Mouse (Mus musculus) limb, embryonic 10.5 days (tissue): Measurements from ENCODE around the gene Plrg1. TPM values are rescaled to one million over a fixed set of nuclear protein-coding genes. Genes with fewer than 3 reads are reported as not detected.

Source experiments
- DNase-seq: peaks from one replicate; pipeline ENCODE4 v3.0.0-alpha.2; 2017; ENCODE audit warnings: low spot score
- H3K27ac ChIP-seq: fragments of 300-500 bp; sonication (generic); 2 replicates; pipeline ENCODE4 v1.5.1; 2016; ENCODE audit warnings: mild to moderate bottlenecking
- H3K27me3 ChIP-seq: fragments of 300-500 bp; sonication (generic); 2 replicates; pipeline ENCODE4 v1.6.1; 2016; ENCODE audit warnings: low read depth, mild to moderate bottlenecking; ENCODE audit not compliant: poor library complexity, severe bottlenecking
- H3K36me3 ChIP-seq: fragments of 300-500 bp; sonication (generic); 2 replicates; pipeline ENCODE4 v1.6.1; 2016; ENCODE audit warnings: mild to moderate bottlenecking, moderate library complexity
- H3K4me1 ChIP-seq: fragments of 300-500 bp; sonication (generic); 2 replicates; pipeline ENCODE4 v1.6.1; 2016
- H3K4me3 ChIP-seq: fragments of 300-500 bp; sonication (generic); 2 replicates; pipeline ENCODE4 v1.5.1; 2016; ENCODE audit warnings: mild to moderate bottlenecking, moderate library complexity
- H3K9me3 ChIP-seq: fragments of 300-500 bp; sonication (generic); replicated peaks from 2 replicates; pipeline ENCODE4 v1.6.1; 2016; ENCODE audit warnings: mild to moderate bottlenecking
- WGBS: fragments of 180-500 bp; shearing (Covaris S2); methylation state at CpG from one replicate; pipeline ENCODE4 v1.1.7; 2016; 5-methylcytosine and 5-hydroxymethylcytosine counted together
- polyA plus RNA-seq: library from polyadenylated mRNA; unstranded; fragments of >200 nt; fragmentation: Nextera tagmentation; extraction: Ambion mirVana; gene quantifications from 2 replicates; pipeline ENCODE4 v1.2.1, GENCODE M21; 2016

The Plrg1 gene
- polyA plus RNA-seq, 1 experiment from 2014 or later, result 140 TPM

DNA sequence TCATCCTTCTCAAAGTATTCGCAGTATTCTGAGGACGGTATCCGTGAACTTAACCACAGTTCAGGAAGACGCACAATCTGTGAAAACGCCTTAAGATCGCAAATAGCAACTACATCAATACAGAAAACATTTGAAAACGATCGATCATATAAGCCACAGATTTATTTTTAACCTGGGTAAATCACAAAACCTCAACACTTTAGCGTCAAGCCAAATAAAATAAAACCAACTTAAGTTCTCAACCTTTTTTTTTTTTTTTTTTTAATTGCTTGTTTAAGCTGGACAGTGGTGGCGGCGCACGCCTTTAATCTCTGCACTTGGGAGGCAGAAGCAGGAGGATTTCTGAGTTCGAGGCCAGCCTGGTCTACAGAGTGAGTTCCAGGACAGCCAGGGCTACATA is 563 bp upstream of the Plrg1 start:
- Histone ChIP-seq H3K4me3 (peak overlapping the region; percentile 83), H3K36me3 (peaks cover 31% of the 10 kb centered on the region), H3K27ac (peak overlapping the region; percentile 84), H3K27me3 (no peaks in the 10 kb centered on the region), H3K4me1 (peaks cover 7% of the 10 kb centered on the region), H3K9me3 (no peaks in the 10 kb centered on the region)
- WGBS, result 35% methylated on average over 13 of the region's 13 CpGs
- no peak for DNase-seq

DNA sequence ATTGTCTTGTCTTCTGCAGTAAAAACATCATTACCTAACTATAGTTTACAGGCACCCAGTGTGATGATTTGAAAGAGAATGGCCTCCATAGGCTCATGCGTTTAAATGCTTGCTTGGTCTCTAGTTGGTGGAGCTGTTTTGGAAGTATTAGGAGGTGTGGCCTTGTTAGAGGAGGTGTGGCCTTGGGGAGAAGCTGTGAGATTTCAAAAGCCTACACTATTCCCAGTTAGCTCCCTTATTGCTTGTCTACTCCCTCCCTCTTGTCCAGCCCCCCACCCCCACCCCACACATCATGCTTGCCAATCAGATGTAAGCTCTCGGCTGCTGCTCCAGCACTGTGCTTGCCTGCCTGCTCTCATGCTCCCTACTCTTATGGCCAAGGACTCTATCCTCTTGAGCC is 1.7 kb downstream of the Plrg1 start:
- Histone ChIP-seq H3K4me3 (no peak overlapping the region), H3K4me1 (peaks cover 7% of the 10 kb centered on the region), H3K27ac (no peak overlapping the region), H3K36me3 (peaks cover 54% of the 10 kb centered on the region), H3K27me3 (no peaks in the 10 kb centered on the region), H3K9me3 (no peaks in the 10 kb centered on the region)
- WGBS, result 93% methylated on average over 2 of the region's 2 CpGs
- no peak for DNase-seq

DNA sequence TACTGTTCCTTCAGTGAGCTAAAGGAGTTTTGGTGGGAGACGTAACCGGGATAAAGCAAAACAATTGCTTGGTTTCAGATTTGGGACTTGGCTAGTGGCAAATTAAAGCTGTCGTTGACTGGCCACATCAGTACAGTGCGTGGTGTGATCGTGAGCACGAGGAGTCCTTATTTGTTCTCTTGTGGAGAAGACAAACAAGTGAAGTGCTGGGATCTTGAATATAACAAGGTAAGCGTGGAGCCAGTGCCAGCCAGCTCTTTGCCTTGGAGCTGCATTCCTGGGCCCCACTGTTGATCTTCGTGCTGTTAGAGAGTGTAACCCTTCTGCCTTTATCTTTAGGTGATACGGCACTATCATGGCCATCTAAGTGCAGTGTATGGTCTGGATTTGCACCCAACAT is 12.6 kb downstream of the Plrg1 start:
- Histone ChIP-seq H3K4me1 (no peaks in the 10 kb centered on the region), H3K9me3 (no peaks in the 10 kb centered on the region), H3K36me3 (peaks cover 99% of the 10 kb centered on the region), H3K27ac (no peak overlapping the region), H3K27me3 (no peaks in the 10 kb centered on the region), H3K4me3 (no peak overlapping the region)
- DNase-seq, result no peak
- 88% methylated on average over 9 of the region's 9 CpGs for WGBS

DNA sequence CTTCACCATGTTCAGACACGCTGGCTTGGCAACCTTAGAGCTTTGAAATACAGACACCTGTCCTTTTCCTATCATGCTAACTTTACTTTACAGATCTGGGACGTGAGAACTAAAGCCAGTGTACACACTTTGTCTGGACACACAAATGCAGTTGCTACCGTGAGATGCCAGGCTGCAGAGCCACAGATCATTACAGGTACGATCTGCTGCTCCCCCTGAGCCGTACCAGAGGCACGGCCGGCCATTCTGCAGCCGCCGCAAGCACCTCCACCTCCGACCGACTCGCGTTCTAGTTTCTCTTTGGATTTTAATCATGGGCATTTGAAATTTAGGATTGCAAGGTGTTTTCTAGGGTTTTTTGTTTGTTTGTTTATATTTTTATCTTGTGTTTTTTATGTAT is 13.5 kb downstream of the Plrg1 start:
- Histone ChIP-seq H3K27ac (no peak overlapping the region), H3K4me3 (no peak overlapping the region), H3K9me3 (no peaks in the 10 kb centered on the region), H3K36me3 (peaks cover 97% of the 10 kb centered on the region), H3K27me3 (no peaks in the 10 kb centered on the region), H3K4me1 (no peaks in the 10 kb centered on the region)
- no peak for DNase-seq
- 96% methylated on average over 13 of the region's 13 CpGs for WGBS

DNA sequence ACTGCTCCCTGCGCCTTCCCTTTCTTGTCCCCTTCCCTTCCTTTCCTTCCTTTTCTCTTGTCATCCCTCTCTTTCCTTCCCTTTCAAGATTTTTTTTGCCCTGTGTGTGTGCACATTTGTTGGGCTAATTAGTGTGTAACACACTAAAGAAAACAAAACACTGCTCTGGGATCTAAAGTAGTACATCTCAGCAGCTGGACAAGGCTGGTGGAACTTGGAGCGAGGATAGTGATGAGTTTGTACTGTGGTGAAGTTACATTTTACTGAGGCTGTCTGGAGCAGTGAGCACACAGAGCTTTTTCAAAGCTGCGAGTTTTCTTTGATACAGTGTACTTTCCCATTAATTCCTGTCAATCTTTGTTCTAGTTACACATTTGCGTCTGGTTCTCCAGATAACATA is 14.9 kb downstream of the Plrg1 start:
- no peak overlapping the region for H3K4me3 ChIP-seq
- no peak for DNase-seq
- no peaks in the 10 kb centered on the region for H3K4me1 ChIP-seq
- no peak overlapping the region for H3K27ac ChIP-seq
- 92% methylated on average over 4 of the region's 4 CpGs for WGBS
- peaks cover 84% of the 10 kb centered on the region for H3K36me3 ChIP-seq
- H3K27me3 ChIP-seq, result no peaks in the 10 kb centered on the region
- H3K9me3 ChIP-seq, result no peaks in the 10 kb centered on the region

DNA sequence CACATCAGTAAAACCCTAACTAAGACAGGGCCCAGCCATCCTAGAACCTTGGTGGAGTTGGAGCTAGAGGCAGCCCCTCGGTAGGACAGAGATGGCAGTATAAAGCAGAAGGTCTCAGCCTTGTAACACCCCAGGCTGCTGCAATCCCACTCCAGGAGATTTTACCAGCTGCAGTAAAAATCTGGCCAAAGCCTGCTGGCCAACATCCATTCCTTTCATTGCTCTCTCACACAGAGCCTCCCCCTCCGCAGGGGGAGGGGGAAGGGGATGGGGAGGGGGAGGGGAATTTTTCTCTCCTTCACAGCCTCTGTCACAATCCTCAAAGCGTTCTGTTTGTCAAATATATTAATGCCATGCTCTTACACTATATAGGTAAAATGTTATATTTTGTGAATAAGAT is 21.2 kb downstream of the Plrg1 start:
- 29% methylated on average over 3 of the region's 3 CpGs for WGBS
- H3K4me3 ChIP-seq, result no peak overlapping the region
- H3K27me3 ChIP-seq, result no peaks in the 10 kb centered on the region
- peaks cover 3% of the 10 kb centered on the region for H3K4me1 ChIP-seq
- H3K27ac ChIP-seq, result no peak overlapping the region
- no peaks in the 10 kb centered on the region for H3K9me3 ChIP-seq
- no peak for DNase-seq
- H3K36me3 ChIP-seq, result peaks cover 21% of the 10 kb centered on the region

DNA sequence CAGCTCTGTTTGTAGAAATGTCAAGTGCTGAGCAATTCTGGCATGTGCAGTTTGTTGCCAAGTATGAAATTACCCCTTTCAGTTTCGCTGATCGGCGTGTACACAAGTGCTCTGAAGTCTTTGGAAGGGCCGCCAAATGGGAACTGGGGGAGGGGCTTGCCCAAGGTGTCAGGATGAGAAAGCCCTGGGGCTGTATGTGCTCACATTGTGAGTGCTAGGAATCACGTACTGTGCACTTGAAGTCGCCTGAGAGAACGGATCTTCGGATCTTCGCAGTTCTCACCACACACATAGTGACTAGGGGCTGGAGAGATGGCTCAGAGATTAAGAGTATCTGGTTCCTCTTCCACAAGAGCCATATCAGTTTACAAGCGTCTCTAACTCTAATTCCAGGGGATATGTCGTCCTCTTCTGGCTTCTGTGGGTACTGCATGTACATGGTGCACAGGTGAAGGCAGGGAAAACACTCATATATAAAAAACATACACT is 25.3 kb downstream of the Plrg1 start:
- H3K36me3 ChIP-seq, result no peaks in the 10 kb centered on the region
- DNase-seq, result peak; percentile 74
- H3K4me3 ChIP-seq, result peak overlapping the region; percentile 36
- no peaks in the 10 kb centered on the region for H3K27me3 ChIP-seq
- H3K9me3 ChIP-seq, result no peaks in the 10 kb centered on the region
- H3K4me1 ChIP-seq, result peaks cover 3% of the 10 kb centered on the region
- WGBS, result 5% methylated on average over 11 of the region's 11 CpGs
- no peak overlapping the region for H3K27ac ChIP-seq

DNA sequence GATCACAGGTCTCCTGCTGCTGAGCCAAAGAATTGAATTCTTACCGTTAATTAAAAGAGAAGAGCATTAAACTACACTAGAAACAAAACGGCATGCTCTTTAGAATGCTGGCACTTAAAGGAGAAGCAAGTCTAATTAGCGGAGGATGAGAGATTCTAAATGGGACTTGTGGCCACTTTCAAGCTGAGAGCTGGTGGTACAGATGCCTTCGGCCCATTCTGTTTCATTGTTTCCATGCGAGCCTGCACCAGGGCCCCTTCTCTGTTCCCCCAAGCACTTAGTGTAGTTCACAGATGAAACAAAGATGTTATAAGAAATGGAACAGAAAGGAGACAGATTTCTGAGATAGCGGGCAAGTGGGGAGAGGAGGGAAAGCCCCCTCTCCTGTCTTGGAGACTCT is 42.3 kb downstream of the Plrg1 start:
- Histone ChIP-seq H3K27ac (no peak overlapping the region), H3K4me1 (peaks cover 3% of the 10 kb centered on the region), H3K27me3 (no peaks in the 10 kb centered on the region), H3K4me3 (no peak overlapping the region), H3K36me3 (no peaks in the 10 kb centered on the region), H3K9me3 (no peaks in the 10 kb centered on the region)
- WGBS, result 84% methylated on average over 6 of the region's 6 CpGs
- peak; percentile 20 for DNase-seq

DNA sequence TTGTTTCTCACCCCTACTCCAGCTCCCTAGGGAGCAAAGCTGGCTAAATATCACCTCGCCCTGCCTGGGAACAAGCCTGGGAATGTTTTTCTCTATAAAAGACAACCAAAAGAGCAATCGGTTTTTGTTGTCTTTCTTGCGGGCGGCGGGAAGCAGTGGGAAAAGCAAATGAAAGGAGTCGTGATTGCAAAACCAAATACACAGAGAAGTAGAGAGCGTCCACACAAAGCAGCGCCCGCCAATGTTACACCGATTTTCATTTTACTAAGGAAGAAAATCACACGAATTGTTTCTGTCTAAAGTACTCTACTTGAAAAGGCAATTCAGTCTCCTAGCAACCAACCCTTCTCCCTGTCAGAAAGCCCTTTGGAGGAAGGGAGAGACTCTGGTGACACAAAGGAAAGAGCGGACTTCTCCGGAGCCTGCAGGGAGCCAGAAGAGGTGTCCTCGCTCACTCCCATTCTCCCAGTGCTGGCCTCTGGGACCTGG is 43.3 kb downstream of the Plrg1 start:
- Histone ChIP-seq H3K27ac (no peak overlapping the region), H3K27me3 (no peaks in the 10 kb centered on the region), H3K4me3 (0 out of 2 replicates have a peak overlapping the region, but pooled peaks have one; percentile 13), H3K9me3 (no peaks in the 10 kb centered on the region), H3K36me3 (no peaks in the 10 kb centered on the region), H3K4me1 (peaks cover 3% of the 10 kb centered on the region)
- DNase-seq, result peak; percentile 29
- WGBS, result 26% methylated on average over 14 of the region's 14 CpGs

DNA sequence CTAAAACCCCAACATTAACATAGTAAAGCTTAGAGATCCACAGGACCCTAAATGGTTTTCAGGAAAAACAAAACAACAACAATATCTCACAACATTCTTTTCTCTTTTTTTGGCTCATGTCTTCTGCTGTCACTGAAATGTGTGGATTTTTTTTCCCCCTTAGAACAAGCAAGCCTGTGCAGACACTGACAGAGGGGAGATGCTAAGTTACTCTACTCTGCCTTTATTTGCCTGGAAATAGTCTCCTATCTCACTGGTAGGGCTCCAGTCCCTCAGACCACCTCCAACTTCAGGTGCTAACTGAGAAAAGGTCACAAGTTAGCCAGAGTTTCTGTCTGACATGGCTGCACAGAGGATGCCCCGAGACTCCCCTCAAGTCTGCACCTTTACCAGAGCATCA is 43.8 kb downstream of the Plrg1 start:
- Histone ChIP-seq H3K4me3 (no peak overlapping the region), H3K27me3 (no peaks in the 10 kb centered on the region), H3K4me1 (peaks cover 3% of the 10 kb centered on the region), H3K27ac (no peak overlapping the region), H3K36me3 (no peaks in the 10 kb centered on the region), H3K9me3 (no peaks in the 10 kb centered on the region)
- DNase-seq, result no peak
- 94% methylated on average over 1 of the region's 1 CpGs for WGBS

DNA sequence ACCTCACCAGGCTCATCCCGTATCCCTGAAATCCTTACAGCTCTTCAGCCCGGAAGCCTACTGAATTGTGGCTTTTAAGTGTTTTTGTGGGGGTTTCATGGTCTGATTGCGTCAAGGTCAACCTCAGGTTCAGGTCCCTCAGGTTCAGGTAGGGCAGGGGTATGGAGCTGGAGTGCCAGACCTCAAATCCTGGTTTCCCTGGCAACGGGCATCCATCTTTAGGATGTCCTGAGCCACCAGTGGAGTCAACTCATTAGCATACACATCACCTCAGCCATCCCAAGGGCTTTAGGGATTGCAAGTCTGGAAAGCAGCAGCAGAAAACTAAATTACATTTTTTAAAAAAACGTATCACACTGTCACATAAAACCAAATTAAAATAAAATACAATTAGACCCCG is 44.3 kb downstream of the Plrg1 start:
- Histone ChIP-seq H3K4me1 (peaks cover 3% of the 10 kb centered on the region), H3K27me3 (no peaks in the 10 kb centered on the region), H3K27ac (no peak overlapping the region), H3K4me3 (no peak overlapping the region), H3K9me3 (no peaks in the 10 kb centered on the region), H3K36me3 (no peaks in the 10 kb centered on the region)
- peak; percentile 24 for DNase-seq
- 78% methylated on average over 6 of the region's 6 CpGs for WGBS

DNA sequence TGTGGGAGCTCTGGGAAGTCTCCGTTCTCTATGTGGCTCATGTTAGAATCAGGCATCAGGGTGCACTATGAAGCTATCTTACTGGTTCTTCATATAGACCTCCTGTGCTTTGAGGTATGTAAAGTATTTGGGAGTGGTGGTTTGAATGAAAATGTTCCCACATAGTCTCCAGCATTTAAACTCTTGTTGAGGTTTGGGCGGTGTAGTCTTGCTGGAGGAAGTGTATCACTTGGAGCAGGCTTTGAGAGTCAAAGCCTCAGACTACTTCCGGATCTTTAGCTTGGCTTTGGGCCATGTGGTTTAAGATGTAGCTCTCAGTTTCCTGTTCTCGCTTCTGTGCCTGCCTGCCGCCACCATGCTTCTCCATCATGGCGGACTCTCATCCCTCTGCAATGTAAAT is 47.0 kb downstream of the Plrg1 start:
- peaks cover 2% of the 10 kb centered on the region; the same call in 1 of the 2 replicates for H3K9me3 ChIP-seq
- DNase-seq, result no peak
- no peaks in the 10 kb centered on the region for H3K36me3 ChIP-seq
- H3K4me3 ChIP-seq, result no peak overlapping the region
- 92% methylated on average over 6 of the region's 6 CpGs for WGBS
- H3K27me3 ChIP-seq, result no peaks in the 10 kb centered on the region
- H3K4me1 ChIP-seq, result peaks cover 3% of the 10 kb centered on the region
- no peak overlapping the region for H3K27ac ChIP-seq

DNA sequence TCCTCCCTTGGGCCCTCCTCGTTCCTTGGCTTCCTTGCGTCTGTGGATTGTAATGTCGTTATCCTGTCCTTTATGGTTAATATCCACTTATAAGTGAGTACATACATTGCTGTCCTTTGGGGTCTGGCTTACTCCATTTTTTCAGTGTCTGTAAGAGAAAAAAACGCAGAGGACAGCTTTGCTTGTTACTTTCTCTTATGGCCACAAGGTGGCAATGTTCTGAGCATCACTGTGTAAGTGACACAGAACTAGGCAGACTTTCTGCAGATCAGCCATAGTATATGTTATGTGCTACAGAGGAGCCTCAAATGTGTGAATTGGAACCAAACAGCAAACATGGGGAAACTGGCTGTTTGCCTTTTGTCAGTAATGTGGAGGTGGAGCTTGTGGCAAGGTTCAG is 54.8 kb downstream of the Plrg1 start:
- 36% methylated on average over 4 of the region's 4 CpGs for WGBS
- Histone ChIP-seq H3K9me3 (no peaks in the 10 kb centered on the region), H3K27ac (no peak overlapping the region), H3K4me1 (peaks cover 32% of the 10 kb centered on the region), H3K27me3 (no peaks in the 10 kb centered on the region), H3K4me3 (no peak overlapping the region), H3K36me3 (no peaks in the 10 kb centered on the region)
- peak; percentile 30 for DNase-seq
